Mouse (Mus musculus): ENCODE results near the gene Urgcp.
A peak's percentile ranks its signal among the peaks of the same experiment; 100 is the strongest.

Urgcp gene

GRCm38 (mm10) chr11:5785732-5786131 lies 23.6 kb upstream of the Urgcp start:
- DNase-seq (ENCODE audit: low read depth, low spot score) = no peak

DNA sequence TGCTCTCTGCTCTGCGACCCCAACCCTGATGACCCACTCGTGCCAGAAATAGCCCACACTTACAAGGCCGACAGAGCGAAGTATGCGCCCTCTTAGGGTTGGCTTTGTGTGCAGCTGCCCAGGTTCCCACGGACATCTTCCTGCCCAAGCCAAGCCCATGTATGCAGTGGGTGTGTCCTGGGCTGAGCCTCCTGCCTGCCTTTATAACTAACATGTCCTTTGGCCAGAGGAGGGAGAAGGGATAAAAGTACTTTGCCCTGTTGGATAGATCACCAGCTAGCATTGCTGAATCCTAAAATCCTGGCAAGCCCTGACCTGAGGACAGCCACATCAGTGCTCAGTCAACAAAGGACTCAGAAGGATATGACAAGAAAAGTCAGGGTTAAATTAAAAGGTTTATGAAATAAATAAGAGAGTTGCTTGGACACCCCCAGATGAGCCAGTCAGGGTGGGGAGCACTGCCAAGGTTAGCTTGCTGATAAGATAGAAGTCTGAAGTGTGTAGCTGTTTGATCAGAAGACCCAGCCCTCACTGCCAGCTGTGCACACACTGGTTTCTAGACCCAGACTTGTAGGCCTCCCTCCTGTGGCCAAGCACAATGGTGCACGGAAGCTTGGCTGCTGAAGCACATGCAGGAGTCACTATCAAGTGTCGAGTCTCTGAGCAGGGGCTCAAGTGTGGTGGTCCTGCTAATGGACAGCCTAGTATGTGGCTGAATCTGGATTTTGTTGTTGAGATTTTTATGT lies 20.2 kb upstream of the Urgcp start:
- DNase-seq (ENCODE audit: low read depth, low spot score) = no peak

DNA sequence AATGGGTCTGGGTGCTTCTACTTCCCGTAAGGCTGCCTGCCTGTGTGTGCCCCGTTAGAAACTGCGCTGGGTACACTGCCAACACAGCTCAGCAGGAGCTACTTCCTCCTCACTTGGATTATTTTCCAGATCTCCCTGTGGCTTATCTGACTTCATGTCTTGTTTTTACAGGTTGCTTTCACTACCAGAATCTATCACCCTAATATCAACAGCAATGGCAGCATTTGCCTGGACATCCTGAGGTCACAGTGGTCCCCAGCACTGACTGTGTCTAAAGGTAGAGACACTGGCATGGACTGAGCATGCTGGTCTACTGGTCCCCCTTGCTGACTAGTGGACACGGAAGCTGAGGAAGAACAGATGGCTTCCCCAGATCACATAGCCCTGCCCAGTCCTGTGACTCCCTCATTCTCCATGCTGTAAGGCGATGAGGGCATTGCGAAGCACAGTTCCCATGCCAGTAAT lies 17.9 kb upstream of the Urgcp start:
- no peak for DNase-seq (ENCODE audit: low read depth, low spot score)

GRCm38 (mm10) chr11:5778481-5778880 lies 16.3 kb upstream of the Urgcp start:
- DNase-seq (ENCODE audit: low read depth, low spot score) = no peak

DNA sequence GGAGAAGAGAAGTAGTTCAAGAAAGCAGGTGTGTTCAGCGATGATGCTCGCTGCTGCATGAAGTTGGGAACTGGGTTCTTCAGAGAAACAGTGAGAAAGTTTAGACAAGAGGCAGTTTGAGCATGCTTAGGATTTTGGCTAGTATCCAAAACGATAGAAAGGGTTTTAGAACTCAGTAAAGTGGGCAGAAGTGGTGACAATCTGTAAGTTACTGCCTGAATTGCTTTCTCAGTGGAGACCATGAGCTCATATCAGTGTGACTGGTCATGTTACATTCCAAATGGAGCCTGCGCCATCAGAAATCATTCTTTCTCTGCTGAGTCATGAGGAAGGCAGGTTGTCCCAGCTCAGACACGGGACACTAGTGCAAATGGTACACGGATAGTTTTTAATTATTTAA lies 3.8 kb upstream of the Urgcp start:
- DNase-seq (ENCODE audit: low read depth, low spot score) = no peak

- no peak for DNase-seq (ENCODE audit: low read depth, low spot score)
Measured at GRCm38 (mm10) chr11:5762633-5762982, 432 bp upstream of the Urgcp start.

DNA sequence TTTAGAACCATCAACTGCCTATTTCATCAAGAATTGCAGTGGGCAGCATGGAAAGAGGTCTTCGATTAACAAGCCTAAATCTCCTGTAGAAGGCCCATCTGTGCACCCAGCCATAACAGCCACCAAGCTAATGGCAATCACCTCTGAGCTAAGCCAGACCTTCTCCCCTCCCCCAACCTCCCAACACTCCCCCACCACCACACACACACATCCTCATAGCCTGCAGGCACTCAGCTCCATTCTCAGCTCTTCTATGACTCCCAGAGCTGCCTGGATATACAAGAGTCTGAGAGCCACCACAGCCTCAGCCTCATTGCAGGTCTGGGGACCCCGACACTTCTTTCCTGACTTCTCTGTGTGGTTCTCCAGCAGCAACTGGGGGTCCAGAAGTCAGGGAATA lies 8.4 kb downstream of the Urgcp start:
- DNase-seq (ENCODE audit: low read depth, low spot score) = no peak

DNA sequence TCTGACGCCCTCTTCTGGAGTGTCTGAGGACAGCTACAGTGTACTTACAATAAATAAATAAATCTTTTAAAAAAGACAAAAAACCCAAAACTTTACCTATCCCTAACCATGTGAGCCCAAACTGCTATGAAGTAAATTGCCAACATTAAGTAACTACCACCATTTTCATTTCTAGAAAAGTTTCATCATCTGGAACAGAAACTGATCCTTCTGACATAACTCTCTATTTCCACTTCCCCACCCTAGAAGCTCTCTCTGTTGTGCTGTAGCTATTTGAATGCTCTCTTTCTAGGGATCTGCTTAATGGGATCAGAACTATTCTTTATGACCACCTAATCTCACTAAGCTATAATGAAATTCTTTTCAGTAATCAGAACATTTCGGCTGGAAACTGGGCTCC lies 17.2 kb downstream of the Urgcp start:
- no peak for DNase-seq (ENCODE audit: low read depth, low spot score)

DNA sequence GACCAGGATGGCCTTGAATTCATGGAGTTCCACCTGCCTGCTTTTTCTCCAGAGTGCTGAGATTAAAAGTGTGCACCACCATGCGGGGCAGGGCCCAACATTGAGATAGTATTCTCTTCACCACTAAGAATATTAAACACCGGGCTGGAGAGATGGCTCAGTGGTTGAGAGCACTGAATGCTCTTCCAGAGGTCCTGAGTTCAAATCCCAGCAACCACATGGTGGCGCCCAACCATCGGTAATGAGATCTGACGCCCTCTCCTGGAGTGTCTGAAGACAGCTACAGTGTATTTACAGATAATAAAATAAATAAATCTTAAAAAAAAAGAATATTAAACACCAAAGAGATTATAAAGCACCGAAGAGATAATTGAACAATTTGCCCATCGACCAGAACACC lies 20.1 kb downstream of the Urgcp start:
- DNase-seq (ENCODE audit: low read depth, low spot score) = no peak

DNA sequence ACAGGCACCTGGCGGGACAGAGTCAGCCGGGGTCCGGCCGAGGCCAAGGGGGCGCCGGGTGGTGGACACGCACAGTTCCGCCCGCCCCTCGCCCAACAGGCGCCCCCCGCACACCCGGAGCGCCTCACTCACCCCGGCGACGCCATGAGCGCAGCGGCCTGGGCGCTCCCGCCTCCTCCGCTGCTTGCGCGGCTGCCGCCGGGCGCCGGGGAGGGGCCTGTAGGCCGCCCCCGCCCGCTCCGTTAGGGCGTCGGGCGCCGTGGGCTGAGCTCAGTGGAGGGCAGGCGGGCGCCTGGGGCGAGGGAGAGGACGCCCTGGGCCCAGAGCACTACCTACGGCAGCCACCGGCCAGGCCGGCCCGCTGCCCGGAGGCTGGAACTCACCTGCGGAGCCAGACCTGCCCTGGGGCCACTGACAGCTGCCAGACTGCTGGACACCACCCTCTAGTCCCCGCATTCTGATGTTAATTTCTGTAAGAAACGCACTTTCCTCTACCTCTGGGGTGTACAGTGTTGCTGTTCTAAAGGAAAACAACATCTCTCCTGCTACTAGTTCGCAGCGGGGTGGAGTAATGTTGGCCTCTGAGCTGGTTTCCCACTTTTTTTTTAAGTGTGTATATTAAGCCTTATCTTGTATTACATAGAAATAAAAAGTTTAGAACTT lies 21.1 kb downstream of the Urgcp start:
- peak; percentile 48 for DNase-seq (ENCODE audit: low read depth, low spot score)

DNA sequence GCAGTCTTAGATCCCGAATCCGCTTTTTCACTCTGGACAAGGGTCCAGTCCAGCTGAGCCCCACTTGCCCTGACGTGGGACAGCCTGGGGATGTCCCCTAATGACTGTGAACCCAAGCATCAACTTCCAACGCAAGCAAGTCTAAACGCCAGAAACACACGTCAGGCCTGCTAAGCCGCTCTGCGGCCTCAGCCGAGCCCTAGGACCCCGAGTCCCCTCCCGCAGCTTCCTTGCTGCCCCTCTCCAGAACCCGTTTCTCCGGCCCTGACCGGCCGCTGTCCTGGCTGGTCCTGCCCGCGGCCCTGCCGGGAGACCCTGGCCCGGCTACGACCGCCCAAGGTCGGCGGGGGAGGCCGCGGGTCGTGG lies 21.6 kb downstream of the Urgcp start:
- DNase-seq (ENCODE audit: low read depth, low spot score) = no peak

GRCm38 (mm10) chr11:5739846-5740245 lies 22.3 kb downstream of the Urgcp start:
- no peak for DNase-seq (ENCODE audit: low read depth, low spot score)

GRCm38 (mm10) chr11:5738888-5739632 lies 23.1 kb downstream of the Urgcp start:
- no peak for DNase-seq (ENCODE audit: low read depth, low spot score)

DNA sequence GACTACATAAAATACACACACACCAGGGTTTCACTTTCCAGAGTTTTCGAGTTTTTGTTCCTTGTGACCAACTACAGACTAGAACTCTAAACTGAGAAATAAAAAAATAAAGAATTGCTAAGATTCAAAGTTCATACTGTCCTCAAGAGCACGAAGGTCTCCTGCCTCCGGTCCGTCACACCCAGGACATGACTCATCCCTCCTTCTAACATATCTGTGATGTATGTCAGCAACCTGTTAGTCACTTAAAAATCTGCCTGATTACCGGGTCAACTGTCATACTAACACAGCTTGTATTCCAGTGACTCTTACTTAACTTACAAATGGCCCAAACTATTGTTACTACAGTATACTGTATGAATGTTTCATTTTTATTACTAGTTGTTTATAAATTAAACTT lies 25.0 kb downstream of the Urgcp start:
- no peak for DNase-seq (ENCODE audit: low read depth, low spot score)

- no peak for DNase-seq (ENCODE audit: low read depth, low spot score)
Measured at GRCm38 (mm10) chr11:5734323-5734722, 27.9 kb downstream of the Urgcp start.

DNA sequence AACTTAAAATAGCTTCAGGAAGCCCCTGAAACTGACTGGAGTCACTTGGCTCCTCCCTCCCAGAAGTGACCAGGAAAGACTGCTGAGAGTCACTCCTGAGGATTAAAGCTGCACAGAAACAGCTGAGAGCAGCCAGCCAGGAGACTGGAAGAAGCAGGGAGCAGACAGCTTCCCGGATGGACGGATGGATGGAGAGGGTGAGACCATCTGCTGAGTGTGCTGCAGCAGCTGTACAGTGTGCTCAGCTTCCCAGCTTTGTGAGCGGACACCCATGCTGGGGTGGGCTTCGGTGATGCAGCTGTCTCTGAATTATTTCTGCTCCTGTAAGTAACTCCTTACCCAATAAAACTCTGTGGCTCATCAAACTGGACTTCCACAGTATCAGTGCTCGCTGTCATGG lies 29.8 kb downstream of the Urgcp start:
- DNase-seq (ENCODE audit: low read depth, low spot score) = no peak

DNA sequence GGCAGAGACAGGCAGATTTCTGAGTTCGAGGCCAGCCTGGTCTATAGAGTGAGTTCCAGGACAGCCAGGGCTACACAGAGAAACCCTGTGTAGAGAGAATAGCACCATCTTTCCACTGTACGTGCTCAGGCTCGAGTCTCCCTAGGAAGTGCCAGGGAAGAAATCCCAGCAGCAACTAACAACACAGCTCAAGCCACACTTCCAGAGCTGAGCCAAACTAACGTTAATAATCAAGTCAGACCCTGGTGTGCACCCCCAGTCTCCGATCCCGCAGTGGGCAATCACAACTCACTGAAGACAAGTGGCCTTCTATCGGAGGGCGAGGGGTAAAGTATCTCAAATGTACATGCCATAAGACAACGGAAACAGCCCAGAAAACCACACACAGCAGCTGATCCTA lies 32.6 kb downstream of the Urgcp start:
- no peak for DNase-seq (ENCODE audit: low read depth, low spot score)

- no peak for DNase-seq (ENCODE audit: low read depth, low spot score)
Measured at GRCm38 (mm10) chr11:5718611-5719354, 43.4 kb downstream of the Urgcp start.

- DNase-seq (ENCODE audit: low read depth, low spot score) = no peak
Measured at GRCm38 (mm10) chr11:5716938-5717705, 45.1 kb downstream of the Urgcp start.

- DNase-seq (ENCODE audit: low read depth, low spot score) = no peak
Measured at GRCm38 (mm10) chr11:5716246-5716645, 45.9 kb downstream of the Urgcp start.

DNA sequence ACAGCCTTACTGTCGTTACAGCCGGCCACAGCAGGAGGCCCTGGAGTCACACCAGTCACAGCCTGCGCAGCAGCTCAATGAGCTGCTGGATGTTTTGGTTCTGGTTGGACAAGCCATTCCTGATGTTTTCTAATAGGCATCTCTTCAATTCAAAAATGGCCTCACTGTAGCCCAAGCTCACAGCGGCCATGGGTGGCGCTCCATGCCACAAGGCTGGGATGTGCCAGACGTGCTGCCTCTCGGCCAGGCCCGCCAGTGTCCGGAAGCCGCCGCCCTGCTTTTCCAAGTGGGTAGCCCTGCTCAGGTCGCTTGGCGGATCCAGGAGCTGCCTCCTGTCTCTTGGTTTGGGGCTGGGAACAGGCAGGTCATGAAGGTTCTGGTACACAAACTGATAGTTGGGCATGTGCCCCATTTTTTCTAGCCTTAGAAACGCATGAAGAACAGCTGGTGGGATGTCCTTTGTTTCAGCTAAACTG lies 46.5 kb downstream of the Urgcp start, which contains the start of gene Mrps24:
Gene Mrps24 (minus strand): TSS at position 51 of the 476 bp plus-strand sequence.
- no peak for DNase-seq (ENCODE audit: low read depth, low spot score)
